Mouse (Mus musculus) bone marrow, adult 2 months (tissue): ENCODE measurements at regions not wholly inside any gene's neighbourhood (a gene's known extent, or its start where the extent isn't known, plus 50 kb on each side); places are given as distances from the start of the nearest gene placed in this dataset.

Source experiments
- H3K27ac ChIP-seq: fragments of 200-500 bp; 2 replicates; pipeline ENCODE4 v1.5.1; 2012; ENCODE audit warnings: low read depth, mild to moderate bottlenecking, control low read depth, inconsistent platforms, low read length; ENCODE audit not compliant: control insufficient read depth, poor library complexity, insufficient read depth
- H3K4me1 ChIP-seq: fragments of 200-500 bp; 2 replicates; pipeline ENCODE4 v1.6.1; 2011; ENCODE audit warnings: low read length; ENCODE audit not compliant: control insufficient read depth, insufficient read depth
- H3K4me3 ChIP-seq: fragments of 200-500 bp; replicated peaks from 2 replicates; pipeline ENCODE3; 2011; ENCODE audit warnings: mild to moderate bottlenecking, low read depth, low read length, control low read depth; ENCODE audit not compliant: control insufficient read depth
- CTCF ChIP-seq: fragments of 200-500 bp; IDR thresholded peaks from 2 replicates; pipeline ENCODE4 v1.5.1; 2011; ENCODE audit warnings: low read length, control low read depth; ENCODE audit not compliant: control insufficient read depth, insufficient read depth
- POLR2A ChIP-seq: fragments of 200-500 bp; IDR thresholded peaks from 2 replicates; pipeline ENCODE4 v1.6.1; 2011; ENCODE audit warnings: low read depth, mild to moderate bottlenecking, control low read depth, low read length, borderline replicate concordance; ENCODE audit not compliant: control insufficient read depth
- WGBS: fragments of 180-500 bp; shearing (Covaris S2); methylation state at CpG from one replicate; pipeline ENCODE4 v1.1.7; 2018; 5-methylcytosine and 5-hydroxymethylcytosine counted together

- Histone ChIP-seq H3K4me3 (no peak overlapping the region), H3K27ac (no peak overlapping the region), H3K4me1 (no peaks in the 10 kb centered on the region)
- 73% methylated on average over 14 of the region's 14 CpGs for WGBS
- TF ChIP-seq CTCF (no peak), POLR2A (no peak)
Measured at GRCm38 (mm10) chr15:74329221-74329620, 306.9 kb downstream of the Mroh4 start.

GRCm38 (mm10) chr15:74326661-74327060 lies 309.5 kb downstream of the Mroh4 start:
- TF ChIP-seq POLR2A, result no peak
- TF ChIP-seq CTCF, result no peak
- 19% methylated on average over 5 of the region's 5 CpGs for WGBS
- H3K4me1 ChIP-seq, result no peaks in the 10 kb centered on the region
- H3K27ac ChIP-seq, result no peak overlapping the region
- no peak overlapping the region for H3K4me3 ChIP-seq

- no peaks in the 10 kb centered on the region for H3K4me1 ChIP-seq
- no peak overlapping the region for H3K27ac ChIP-seq
- 41% methylated on average over 9 of the region's 9 CpGs for WGBS
- TF ChIP-seq POLR2A (no peak), CTCF (no peak)
- no peak overlapping the region for H3K4me3 ChIP-seq
Measured at GRCm38 (mm10) chr15:74325543-74325942, 310.6 kb downstream of the Mroh4 start.

- WGBS, result 34% methylated on average over 3 of the region's 3 CpGs
- Histone ChIP-seq H3K4me1 (no peaks in the 10 kb centered on the region), H3K27ac (no peak overlapping the region), H3K4me3 (no peak overlapping the region)
- TF ChIP-seq POLR2A, result no peak
- TF ChIP-seq CTCF, result no peak
Measured at GRCm38 (mm10) chr15:74319407-74319806, 316.7 kb downstream of the Mroh4 start.

- no peak overlapping the region for H3K4me3 ChIP-seq
Measured at GRCm38 (mm10) chr15:74318422-74318841, 317.7 kb downstream of the Mroh4 start.

GRCm38 (mm10) chr15:74311082-74311481 lies 325.1 kb downstream of the Mroh4 start:
- no peak for TF ChIP-seq POLR2A
- no peak for TF ChIP-seq CTCF
- Histone ChIP-seq H3K4me1 (no peaks in the 10 kb centered on the region), H3K27ac (no peak overlapping the region; the same call in 1 of the 2 replicates), H3K4me3 (no peak overlapping the region)
- 48% methylated on average over 3 of the region's 3 CpGs for WGBS

More at GRCm38 (mm10) chr15:74318422-74318841, 317.7 kb downstream of the Mroh4 start:
- Histone ChIP-seq H3K27ac (no peak overlapping the region), H3K4me1 (no peaks in the 10 kb centered on the region)
- TF ChIP-seq CTCF (no peak), POLR2A (no peak)
- WGBS, result 34% methylated on average over 3 of the region's 3 CpGs

- H3K27ac ChIP-seq, result no peak overlapping the region
- no peak for TF ChIP-seq POLR2A
- TF ChIP-seq CTCF, result no peak
- WGBS, result 71% methylated on average over 5 of the region's 5 CpGs
- no peaks in the 10 kb centered on the region for H3K4me1 ChIP-seq
- H3K4me3 ChIP-seq, result no peak overlapping the region
Measured at GRCm38 (mm10) chr15:74306543-74306942, 329.6 kb downstream of the Mroh4 start.

- WGBS, result 81% methylated on average over 8 of the region's 8 CpGs
- Histone ChIP-seq H3K27ac (no peak overlapping the region), H3K4me3 (no peak overlapping the region), H3K4me1 (no peaks in the 10 kb centered on the region)
- TF ChIP-seq CTCF (no peak), POLR2A (no peak)
Measured at GRCm38 (mm10) chr15:74296277-74296676, 339.9 kb downstream of the Mroh4 start.

GRCm38 (mm10) chr15:74294691-74295090 lies 341.5 kb downstream of the Mroh4 start:
- WGBS, result 70% methylated on average over 10 of the region's 10 CpGs
- no peak overlapping the region for H3K4me3 ChIP-seq

GRCm38 (mm10) chr15:74294109-74294508 lies 342.0 kb downstream of the Mroh4 start:
- WGBS, result 68% methylated on average over 10 of the region's 10 CpGs
- H3K27ac ChIP-seq, result no peak overlapping the region

More at GRCm38 (mm10) chr15:74294691-74295090, 341.5 kb downstream of the Mroh4 start:
- TF ChIP-seq POLR2A (no peak), CTCF (no peak)
- Histone ChIP-seq H3K4me1 (no peaks in the 10 kb centered on the region), H3K27ac (no peak overlapping the region)

More at GRCm38 (mm10) chr15:74294109-74294508, 342.0 kb downstream of the Mroh4 start:
- no peak for TF ChIP-seq CTCF
- no peak for TF ChIP-seq POLR2A
- Histone ChIP-seq H3K4me3 (no peak overlapping the region), H3K4me1 (no peaks in the 10 kb centered on the region)
